Mouse (Mus musculus) myocyte (in vitro differentiated cells): ENCODE measurements around the gene Tomm34.

Experiments used
- CEBPB ChIP-seq: IDR thresholded peaks from 2 replicates; pipeline ENCODE4 v1.6.1; 2011; ENCODE audit warnings: mild to moderate bottlenecking, moderate library complexity; ENCODE audit not compliant: poor library complexity, insufficient read depth, severe bottlenecking
- E2F4 ChIP-seq: IDR thresholded peaks from one replicate; pipeline ENCODE4 v1.6.1; 2011; ENCODE audit warnings: mild to moderate bottlenecking, control low read depth, moderate library complexity; ENCODE audit not compliant: insufficient read depth
- MAX ChIP-seq: IDR thresholded peaks from one replicate; pipeline ENCODE4 v1.6.1; 2011; ENCODE audit warnings: low read depth, mild to moderate bottlenecking, control low read depth
- POLR2A ChIP-seq: IDR thresholded peaks from one replicate; pipeline ENCODE4 v1.6.1; 2011; ENCODE audit warnings: low read depth, mild to moderate bottlenecking, control low read depth, moderate library complexity; ENCODE audit not compliant: insufficient read length
- SRF ChIP-seq: IDR thresholded peaks from one replicate; pipeline ENCODE4 v1.6.1; 2011; ENCODE audit warnings: low read depth; ENCODE audit not compliant: control insufficient read depth, insufficient read length
- TCF12 ChIP-seq: IDR thresholded peaks from one replicate; pipeline ENCODE4 v1.6.1; 2011; ENCODE audit warnings: mild to moderate bottlenecking, control low read depth; ENCODE audit not compliant: poor library complexity, insufficient read depth, severe bottlenecking
- TCF3 ChIP-seq: IDR thresholded peaks from one replicate; pipeline ENCODE4 v1.6.1; 2011; ENCODE audit warnings: low read depth, control low read depth; ENCODE audit not compliant: insufficient read length

- TF ChIP-seq SRF, result no peak
- TF ChIP-seq POLR2A, result no peak
- TF ChIP-seq E2F4, result no peak
- TF ChIP-seq CEBPB, result no peak
- TF ChIP-seq MAX, result no peak
- TF ChIP-seq TCF3, result no peak
- TF ChIP-seq TCF12, result no peak
Observed at GRCm38 (mm10) chr2:164101936-164102335, 31.0 kb upstream of the Tomm34 start.
